Mouse (Mus musculus): Measurements from ENCODE around the gene Olfr272. TPM values are rescaled to one million over a fixed set of nuclear protein-coding genes. Genes with fewer than 3 reads are reported as not detected.

Gene Olfr272
- polyA plus RNA-seq (2015; fragmentation: Nextera tagmentation; extraction: Ambion mirVana), result not detected in 2 replicates

DNA sequence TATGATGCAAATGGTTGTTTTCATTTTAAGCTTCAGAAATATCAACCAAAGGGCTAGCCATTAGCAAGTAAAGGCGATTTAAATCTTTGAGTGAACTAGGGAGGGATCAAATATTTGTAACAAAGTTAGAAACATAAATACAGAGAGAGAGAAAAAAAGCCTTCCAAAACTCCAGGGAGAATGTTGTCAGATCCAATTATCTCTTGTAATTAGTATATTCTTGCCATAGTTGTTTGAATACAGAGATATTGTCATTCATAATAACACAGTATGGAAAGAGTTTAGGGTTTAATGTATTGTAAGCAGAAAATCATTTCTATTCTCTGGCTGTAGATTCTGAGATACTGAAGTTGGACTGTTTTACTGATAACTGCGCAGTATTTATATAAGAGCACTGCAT is at the start of gene Olfr272:
Gene Olfr272 (minus strand): TSS at position 101 of the 400 bp plus-strand sequence.
- no peaks in the 10 kb centered on the region for H3K4me1 ChIP-seq (replicated peaks; ENCODE audit: control insufficient read depth, insufficient read depth)
- no peaks in the 10 kb centered on the region for H3K9me3 ChIP-seq (ENCODE audit: control insufficient read depth, low read length)
- H3K4me2 ChIP-seq (replicated peaks; ENCODE audit: low read depth), result no peak within 1 kb of the TSS
- WGBS, result 81% methylated on average over 2 of the region's 2 CpGs
- no peak within 1 kb of the TSS for H3K9ac ChIP-seq (ENCODE audit: low read length)
- TF ChIP-seq EP300 (optimal IDR thresholded peaks at IDR 0.05) (no peak), CTCF (IDR thresholded peaks at IDR 0.05; ENCODE audit: low read depth) (no peak)
- no peak within 1 kb of the TSS for H3K4me3 ChIP-seq (ENCODE audit: low read depth, low read length)
- DNase-seq (ENCODE audit: low spot score), result no peak
- no peak for ATAC-seq (ENCODE audit: low FRiP score, low TSS enrichment)
- H3K27ac ChIP-seq (replicated peaks), result no peak within 1 kb of the TSS
- H3K36me3 ChIP-seq (ENCODE audit: control insufficient read depth, insufficient read depth, low read length), result no peaks in the 10 kb centered on the region
- H3K27me3 ChIP-seq (ENCODE audit: control insufficient read depth, insufficient read depth, low read length), result no peaks in the 10 kb centered on the region

DNA sequence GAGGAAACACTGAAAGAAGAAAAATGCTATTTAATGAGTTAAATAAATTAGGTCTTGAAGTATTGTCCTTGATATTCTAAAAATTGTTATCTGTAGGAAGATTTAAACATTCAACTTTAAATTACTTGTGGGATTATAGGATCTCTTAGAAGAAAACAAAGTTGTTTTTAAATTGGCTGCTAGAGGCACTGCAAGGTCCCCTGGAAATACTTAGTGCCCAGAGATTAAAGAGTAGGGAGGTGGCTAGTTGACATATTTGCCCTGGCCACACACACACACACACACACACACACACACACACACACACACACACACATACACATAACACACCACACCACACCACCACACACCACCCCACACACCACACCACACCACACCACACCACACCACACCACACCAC is 45.3 kb upstream of the Olfr272 start, which contains the start of gene Olfr270:
Gene Olfr270 (plus strand): TSS at position 301 of the 400 bp plus-strand sequence.
- Histone ChIP-seq H3K27ac (replicated peaks) (no peak within 1 kb of the TSS), H3K36me3 (ENCODE audit: control insufficient read depth, insufficient read depth, low read length) (no peaks in the 10 kb centered on the region), H3K4me2 (replicated peaks; ENCODE audit: low read depth) (no peak within 1 kb of the TSS), H3K4me3 (ENCODE audit: low read depth, low read length) (no peak within 1 kb of the TSS), H3K4me1 (replicated peaks; ENCODE audit: control insufficient read depth, insufficient read depth) (no peaks in the 10 kb centered on the region), H3K9ac (ENCODE audit: low read length) (no peak within 1 kb of the TSS), H3K9me3 (ENCODE audit: control insufficient read depth, low read length) (no peaks in the 10 kb centered on the region), H3K27me3 (ENCODE audit: control insufficient read depth, insufficient read depth, low read length) (no peaks in the 10 kb centered on the region)
- DNase-seq (ENCODE audit: low spot score) (no peak), ATAC-seq (ENCODE audit: low FRiP score, low TSS enrichment) (no peak)
- TF ChIP-seq EP300 (optimal IDR thresholded peaks at IDR 0.05), result no peak
- TF ChIP-seq CTCF (IDR thresholded peaks at IDR 0.05; ENCODE audit: low read depth), result no peak

DNA sequence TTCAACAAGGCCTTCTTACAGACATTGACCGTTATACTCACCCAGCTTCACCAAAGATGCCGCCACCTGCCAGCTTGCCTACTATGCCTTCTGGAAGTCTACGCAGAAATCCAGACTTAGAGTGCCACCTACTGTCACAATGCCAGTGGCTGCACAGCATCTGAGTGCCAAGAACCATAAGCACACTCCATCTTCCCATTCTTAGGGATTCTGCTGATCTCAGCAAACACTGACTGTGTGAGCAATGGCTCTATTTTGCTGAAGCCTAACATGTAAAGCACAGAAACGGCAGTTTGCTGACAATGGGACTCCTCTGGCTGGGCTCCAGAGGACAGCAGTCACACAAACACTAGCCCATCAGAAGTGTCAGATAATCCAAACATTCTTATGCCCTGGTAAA is 39.7 kb upstream of the Olfr272 start:
- no peak overlapping the region for H3K9ac ChIP-seq (ENCODE audit: low read length)
- H3K4me2 ChIP-seq (replicated peaks; ENCODE audit: low read depth), result no peak overlapping the region
- H3K9me3 ChIP-seq (ENCODE audit: control insufficient read depth, low read length), result no peaks in the 10 kb centered on the region
- TF ChIP-seq CTCF (IDR thresholded peaks at IDR 0.05; ENCODE audit: low read depth), result peak; percentile 65
- TF ChIP-seq EP300 (optimal IDR thresholded peaks at IDR 0.05), result no peak
- whole genome bisulfite sequencing, result 35% methylated on average over 4 of the region's 4 CpGs
- H3K4me3 ChIP-seq (ENCODE audit: low read depth, low read length), result no peak overlapping the region
- H3K4me1 ChIP-seq (replicated peaks; ENCODE audit: control insufficient read depth, insufficient read depth), result no peaks in the 10 kb centered on the region
- no peak overlapping the region for H3K27ac ChIP-seq (replicated peaks)
- ATAC-seq (ENCODE audit: low FRiP score, low TSS enrichment), result no peak
- no peak for DNase-seq (ENCODE audit: low spot score)
- no peaks in the 10 kb centered on the region for H3K27me3 ChIP-seq (ENCODE audit: control insufficient read depth, insufficient read depth, low read length)
- no peaks in the 10 kb centered on the region for H3K36me3 ChIP-seq (ENCODE audit: control insufficient read depth, insufficient read depth, low read length)

DNA sequence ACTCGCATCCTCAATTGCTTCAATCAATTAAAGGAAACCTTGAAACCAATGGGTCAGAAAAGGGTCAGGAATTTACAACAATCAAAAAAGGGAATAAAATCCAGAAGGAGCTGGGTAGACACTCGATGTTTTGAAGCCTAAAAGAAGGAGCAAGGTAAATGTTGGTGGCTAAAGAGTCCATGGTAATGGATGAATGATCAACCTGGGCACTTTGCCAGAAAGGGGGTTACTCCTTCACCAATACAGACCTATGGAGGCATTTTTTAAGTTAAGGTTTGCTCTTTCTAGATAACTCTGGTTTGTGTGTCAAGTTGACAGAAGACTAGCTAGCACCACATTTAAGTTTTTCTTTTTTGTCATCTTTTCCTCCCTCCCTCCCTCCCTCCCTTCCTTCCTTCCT is 30.0 kb upstream of the Olfr272 start:
- Histone ChIP-seq H3K27ac (replicated peaks) (no peak overlapping the region), H3K9me3 (ENCODE audit: control insufficient read depth, low read length) (no peaks in the 10 kb centered on the region), H3K4me1 (replicated peaks; ENCODE audit: control insufficient read depth, insufficient read depth) (no peaks in the 10 kb centered on the region), H3K27me3 (ENCODE audit: control insufficient read depth, insufficient read depth, low read length) (no peaks in the 10 kb centered on the region), H3K36me3 (ENCODE audit: control insufficient read depth, insufficient read depth, low read length) (no peaks in the 10 kb centered on the region), H3K4me3 (ENCODE audit: low read depth, low read length) (no peak overlapping the region), H3K4me2 (replicated peaks; ENCODE audit: low read depth) (no peak overlapping the region), H3K9ac (ENCODE audit: low read length) (no peak overlapping the region)
- TF ChIP-seq CTCF (IDR thresholded peaks at IDR 0.05; ENCODE audit: low read depth) (no peak), EP300 (optimal IDR thresholded peaks at IDR 0.05) (no peak)
- ATAC-seq (ENCODE audit: low FRiP score, low TSS enrichment) (no peak), DNase-seq (ENCODE audit: low spot score) (no peak)
- 78% methylated on average over 2 of the region's 2 CpGs for WGBS

DNA sequence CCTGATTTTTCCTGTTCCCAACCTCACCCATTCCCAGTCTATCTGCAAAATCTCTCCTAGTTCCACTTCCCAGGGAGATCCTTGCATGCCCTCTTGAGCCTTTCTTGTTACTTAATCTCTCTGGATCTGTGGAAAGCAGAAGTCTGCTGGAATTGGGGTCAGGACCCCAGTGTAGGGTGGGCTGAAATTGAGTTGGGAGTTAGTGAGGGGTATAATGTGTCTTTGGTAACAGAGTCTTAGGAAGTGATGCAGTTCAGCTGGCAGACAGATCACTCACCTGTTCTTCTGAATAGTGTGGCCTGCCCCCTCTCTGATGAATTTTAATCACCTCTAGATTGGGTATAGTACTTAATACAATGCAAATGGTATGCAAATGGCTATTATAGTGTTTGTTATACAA is 27.7 kb upstream of the Olfr272 start:
- DNase-seq (ENCODE audit: low spot score) (no peak), ATAC-seq (ENCODE audit: low FRiP score, low TSS enrichment) (no peak)
- TF ChIP-seq CTCF (IDR thresholded peaks at IDR 0.05; ENCODE audit: low read depth) (no peak), EP300 (optimal IDR thresholded peaks at IDR 0.05) (no peak)
- H3K4me1 ChIP-seq (replicated peaks; ENCODE audit: control insufficient read depth, insufficient read depth), result no peaks in the 10 kb centered on the region
- no peak overlapping the region for H3K4me2 ChIP-seq (replicated peaks; ENCODE audit: low read depth)
- no peaks in the 10 kb centered on the region for H3K27me3 ChIP-seq (ENCODE audit: control insufficient read depth, insufficient read depth, low read length)
- H3K9ac ChIP-seq (ENCODE audit: low read length), result no peak overlapping the region
- H3K4me3 ChIP-seq (ENCODE audit: low read depth, low read length), result no peak overlapping the region
- no peaks in the 10 kb centered on the region for H3K9me3 ChIP-seq (ENCODE audit: control insufficient read depth, low read length)
- H3K27ac ChIP-seq (replicated peaks), result no peak overlapping the region
- H3K36me3 ChIP-seq (ENCODE audit: control insufficient read depth, insufficient read depth, low read length), result no peaks in the 10 kb centered on the region

DNA sequence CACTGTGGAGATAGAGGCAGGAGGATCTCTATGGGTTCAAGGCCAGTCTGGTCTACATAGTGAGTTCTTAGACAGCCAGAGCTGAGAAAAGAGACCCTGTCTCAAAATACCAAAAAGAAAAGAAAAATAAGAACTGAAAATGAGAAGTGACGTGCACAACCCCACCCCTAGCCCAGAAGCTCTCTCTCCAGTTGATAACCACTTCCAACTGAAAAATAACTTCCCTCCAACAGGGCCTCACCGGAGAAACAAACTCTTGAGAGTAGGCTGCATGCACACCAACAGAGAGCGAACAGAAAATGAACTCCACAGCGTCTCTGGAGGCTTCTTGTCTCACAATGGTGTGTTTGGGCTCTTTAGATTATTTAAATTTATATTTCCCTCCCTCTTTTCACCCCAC is 11.5 kb upstream of the Olfr272 start:
- Histone ChIP-seq H3K27me3 (ENCODE audit: control insufficient read depth, insufficient read depth, low read length) (no peaks in the 10 kb centered on the region), H3K36me3 (ENCODE audit: control insufficient read depth, insufficient read depth, low read length) (no peaks in the 10 kb centered on the region), H3K9ac (ENCODE audit: low read length) (no peak overlapping the region), H3K4me2 (replicated peaks; ENCODE audit: low read depth) (no peak overlapping the region), H3K4me1 (replicated peaks; ENCODE audit: control insufficient read depth, insufficient read depth) (no peaks in the 10 kb centered on the region), H3K27ac (replicated peaks) (no peak overlapping the region), H3K9me3 (ENCODE audit: control insufficient read depth, low read length) (no peaks in the 10 kb centered on the region), H3K4me3 (ENCODE audit: low read depth, low read length) (no peak overlapping the region)
- DNase-seq (ENCODE audit: low spot score) (no peak), ATAC-seq (ENCODE audit: low FRiP score, low TSS enrichment) (no peak)
- WGBS, result 89% methylated on average over 4 of the region's 4 CpGs
- TF ChIP-seq EP300 (optimal IDR thresholded peaks at IDR 0.05) (no peak), CTCF (IDR thresholded peaks at IDR 0.05; ENCODE audit: low read depth) (no peak)
